Mouse (Mus musculus) C2C12 (cell line): ENCODE data around the gene Ift74. TPM values are rescaled to one million over a fixed set of nuclear protein-coding genes. Genes with fewer than 3 reads are reported as not detected.

Experiments
- H3K27me3 ChIP-seq: one replicate; pipeline ENCODE4 v1.6.1; 2011; ENCODE audit not compliant: control insufficient read depth, insufficient read depth, insufficient read length
- H3K36me3 ChIP-seq: one replicate; pipeline ENCODE4 v1.6.1; 2011; ENCODE audit not compliant: control insufficient read depth, insufficient read depth
- H3K4me3 ChIP-seq: one replicate; pipeline ENCODE4 v1.5.1; 2011; ENCODE audit warnings: mild to moderate bottlenecking, control low read depth; ENCODE audit not compliant: poor library complexity, insufficient read depth, severe bottlenecking
- H3K79me2 ChIP-seq: one replicate; pipeline ENCODE4 v1.6.1; 2011; ENCODE audit not compliant: control insufficient read depth, insufficient read depth
- H3K79me3 ChIP-seq: one replicate; pipeline ENCODE4 v1.6.1; 2011; ENCODE audit warnings: low read depth, control low read depth
- H3ac ChIP-seq: one replicate; pipeline ENCODE3; 2011; ENCODE audit warnings: low read depth; ENCODE audit not compliant: control insufficient read depth, insufficient read length
- CEBPB ChIP-seq: IDR thresholded peaks from one replicate; pipeline ENCODE4 v1.6.1; 2011; ENCODE audit warnings: low read depth, mild to moderate bottlenecking, control low read depth, moderate library complexity
- CTCF ChIP-seq: IDR thresholded peaks from one replicate; pipeline ENCODE4 v1.5.1; 2011; ENCODE audit not compliant: control insufficient read depth, insufficient read depth, insufficient read length
- FOSL1 ChIP-seq: IDR thresholded peaks from one replicate; pipeline ENCODE4 v1.8.0; 2011; ENCODE audit warnings: mild to moderate bottlenecking, low read length; ENCODE audit not compliant: poor library complexity, insufficient read depth, severe bottlenecking
- MAX ChIP-seq: IDR thresholded peaks from one replicate; pipeline ENCODE4 v1.6.1; 2011; ENCODE audit warnings: mild to moderate bottlenecking, control low read depth
- MYOD1 ChIP-seq: IDR thresholded peaks from one replicate; pipeline ENCODE4 v1.6.1; 2011; ENCODE audit warnings: low read depth; ENCODE audit not compliant: control insufficient read depth, insufficient read length
- MYOG ChIP-seq: IDR thresholded peaks from one replicate; pipeline ENCODE4 v1.6.1; 2011; ENCODE audit not compliant: control insufficient read depth, insufficient read length; ENCODE audit errors: extremely low read depth
- USF1 ChIP-seq: IDR thresholded peaks from one replicate; pipeline ENCODE4 v1.6.1; 2011; ENCODE audit warnings: low read depth, mild to moderate bottlenecking, control low read depth, moderate library complexity
- long read RNA-seq, 2 experiments: library from polyadenylated mRNA; unstranded; transcript quantifications; one replicate each; pipeline ENCODE4 v2.0.0; 2019 to 2020
- polyA plus RNA-seq: library from polyadenylated mRNA; unstranded; fragments of >200 nt; fragmentation: generic; extraction: Trizol; gene quantifications from one replicate; pipeline ENCODE4 v1.2.1, GENCODE M21; 2012; ENCODE audit warnings: missing spikeins

Ift74 gene
- 9.1 TPM for polyA plus RNA-seq
- long read RNA-seq, experiment 1, transcript Ift74-201 (20 exons, 2,139 nt), result major isoform, 19 of 43 reads
- long read RNA-seq, experiment 1, partial matches to known transcripts, result 17 of 43 reads
- long read RNA-seq, experiment 1, other reads (novel, unspliced or antisense), result 7 of 43 reads
- long read RNA-seq, experiment 2, transcript Ift74-201 (20 exons, 2,139 nt), result major isoform, 22 of 41 reads
- long read RNA-seq, experiment 2, partial matches to known transcripts, result 18 of 41 reads
- long read RNA-seq, experiment 2, other reads (novel, unspliced or antisense), result 1 of 41 reads

DNA sequence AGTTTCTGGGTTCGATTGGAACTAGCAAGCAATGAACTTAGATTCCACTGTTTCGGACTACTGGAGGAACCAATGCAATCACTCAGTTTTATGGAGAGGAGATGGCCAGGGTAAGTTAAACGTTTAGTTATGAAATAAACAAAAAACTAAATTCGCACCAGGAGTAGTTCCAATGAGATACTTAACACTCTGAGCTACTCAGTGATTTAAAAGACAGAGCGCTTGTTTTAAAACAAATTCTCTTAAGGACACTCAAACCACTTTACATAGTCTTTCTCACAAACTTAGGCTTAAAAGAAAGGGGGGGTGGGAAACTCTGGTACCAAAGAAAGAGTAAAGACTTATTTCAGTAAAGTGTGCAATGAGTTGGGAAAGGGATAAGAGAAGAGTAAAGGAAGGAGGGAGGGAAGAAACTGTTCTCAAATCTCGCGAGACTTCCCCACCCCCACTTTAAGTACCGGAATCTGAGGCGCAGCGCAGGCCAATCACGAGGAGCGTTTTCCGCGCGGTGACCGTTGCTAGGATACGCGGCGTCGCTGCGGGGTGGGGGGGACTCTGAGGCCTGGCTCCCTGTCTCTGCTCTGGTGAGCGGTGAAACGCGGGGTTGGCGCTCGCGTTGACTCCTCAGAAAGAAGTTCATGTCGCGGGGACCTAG, at the start of gene Ift74:
TSS of gene Ift74 (plus strand) at position 520 of the 655 bp plus-strand sequence.
- Histone ChIP-seq H3K36me3 (peaks cover 4% of the 10 kb centered on the region), H3K27me3 (no peaks in the 10 kb centered on the region), H3K79me3 (peaks cover 23% of the 10 kb centered on the region), H3K4me3 (peak within 1 kb of the TSS; percentile 89), H3ac (peak within 1 kb of the TSS; percentile 78), H3K79me2 (peaks cover 37% of the 10 kb centered on the region)
- TF ChIP-seq USF1, result no peak
- TF ChIP-seq MAX, result peak; percentile 25

DNA sequence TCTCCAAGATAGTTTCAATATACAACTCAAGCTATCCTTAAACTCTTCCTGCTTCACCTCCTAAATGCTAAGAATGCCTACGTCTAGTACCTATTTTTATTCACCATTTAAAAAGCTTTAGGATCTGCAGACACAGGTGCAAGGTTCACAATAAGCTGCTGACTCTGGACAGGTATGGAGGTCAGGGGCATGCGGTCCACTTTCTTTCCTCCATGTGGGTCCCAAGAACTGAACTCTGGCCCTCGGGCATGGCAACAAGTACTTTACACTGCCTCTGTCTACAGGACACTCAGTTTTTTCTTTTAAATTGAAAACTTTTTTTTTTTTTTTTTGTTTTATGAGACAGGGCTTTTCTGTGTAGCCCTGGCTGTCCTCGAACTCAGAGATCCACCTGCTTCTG, 41.6 kb upstream of the Ift74 start:
- H3ac ChIP-seq, result no peak overlapping the region
- H3K4me3 ChIP-seq, result no peak overlapping the region
- H3K36me3 ChIP-seq, result peaks cover 72% of the 10 kb centered on the region
- H3K27me3 ChIP-seq, result no peaks in the 10 kb centered on the region
- no peak for TF ChIP-seq USF1
- TF ChIP-seq MAX, result no peak
- TF ChIP-seq FOSL1, result no peak
- TF ChIP-seq CTCF, result no peak
- no peak for TF ChIP-seq CEBPB
- TF ChIP-seq MYOG, result no peak
- TF ChIP-seq MYOD1, result no peak
- no peaks in the 10 kb centered on the region for H3K79me3 ChIP-seq
- H3K79me2 ChIP-seq, result no peaks in the 10 kb centered on the region

DNA sequence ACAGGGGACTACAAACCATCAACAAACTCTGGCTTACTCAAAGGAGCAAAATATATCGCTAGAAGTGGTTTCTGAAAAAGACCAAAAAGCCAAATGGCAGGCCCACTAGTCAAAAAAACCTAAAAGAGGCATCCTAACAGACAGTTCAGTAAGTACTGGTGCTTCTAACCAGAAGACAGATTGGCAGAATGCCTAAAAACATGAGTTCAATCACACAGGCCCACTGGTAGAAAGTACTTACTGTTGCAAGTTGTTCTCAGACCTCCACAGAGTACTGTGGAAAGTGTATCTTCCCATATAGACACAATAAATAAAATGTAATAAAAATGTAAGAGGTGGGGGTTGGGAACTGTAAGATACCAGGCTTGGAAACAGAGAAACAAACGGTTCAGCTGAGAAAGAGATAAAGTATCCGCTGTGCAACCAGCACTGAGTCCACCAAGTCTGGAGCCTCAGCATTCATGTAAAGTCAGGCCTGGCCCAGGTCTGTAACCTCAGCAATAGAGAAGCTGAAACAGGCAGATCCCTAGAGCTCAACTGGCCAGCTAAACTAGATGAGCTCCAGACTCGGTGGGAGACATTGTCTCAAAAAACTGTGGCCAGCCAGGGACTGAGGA, 22.4 kb upstream of the Ift74 start:
- Histone ChIP-seq H3K79me2 (peaks cover 99% of the 10 kb centered on the region), H3K79me3 (peaks cover 84% of the 10 kb centered on the region), H3K36me3 (peaks cover 13% of the 10 kb centered on the region), H3K4me3 (no peak overlapping the region), H3K27me3 (no peaks in the 10 kb centered on the region), H3ac (no peak overlapping the region)
- no peak for TF ChIP-seq MYOG
- TF ChIP-seq MYOD1, result no peak
- no peak for TF ChIP-seq CEBPB
- TF ChIP-seq CTCF, result no peak
- TF ChIP-seq MAX, result no peak
- no peak for TF ChIP-seq FOSL1
- no peak for TF ChIP-seq USF1

DNA sequence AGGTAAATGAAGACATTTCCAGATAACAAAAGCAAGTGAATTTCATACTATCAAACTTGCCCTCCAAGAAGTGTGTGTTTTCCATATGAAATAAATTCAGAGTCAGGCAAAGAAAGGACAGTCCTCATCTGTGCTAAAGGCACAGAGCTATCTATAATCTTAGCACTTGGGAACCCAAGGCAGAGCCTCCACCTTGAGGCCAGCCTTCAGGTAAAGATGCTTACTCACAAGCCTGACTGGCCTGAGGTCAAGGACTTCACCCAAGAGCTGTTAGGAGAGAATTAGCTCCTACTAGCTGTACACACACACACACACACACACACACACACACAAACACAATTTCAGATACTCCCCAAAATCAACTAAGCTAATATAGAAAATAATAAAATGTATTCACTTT, 21.6 kb upstream of the Ift74 start:
- H3ac ChIP-seq, result no peak overlapping the region
- H3K36me3 ChIP-seq, result peaks cover 10% of the 10 kb centered on the region
- H3K4me3 ChIP-seq, result no peak overlapping the region
- no peak for TF ChIP-seq USF1
- TF ChIP-seq MAX, result no peak
- TF ChIP-seq CEBPB, result no peak
- no peak for TF ChIP-seq FOSL1
- TF ChIP-seq MYOG, result no peak
- no peak for TF ChIP-seq CTCF
- no peak for TF ChIP-seq MYOD1
- peaks cover 87% of the 10 kb centered on the region for H3K79me3 ChIP-seq
- H3K27me3 ChIP-seq, result no peaks in the 10 kb centered on the region
- H3K79me2 ChIP-seq, result peaks cover 97% of the 10 kb centered on the region

DNA sequence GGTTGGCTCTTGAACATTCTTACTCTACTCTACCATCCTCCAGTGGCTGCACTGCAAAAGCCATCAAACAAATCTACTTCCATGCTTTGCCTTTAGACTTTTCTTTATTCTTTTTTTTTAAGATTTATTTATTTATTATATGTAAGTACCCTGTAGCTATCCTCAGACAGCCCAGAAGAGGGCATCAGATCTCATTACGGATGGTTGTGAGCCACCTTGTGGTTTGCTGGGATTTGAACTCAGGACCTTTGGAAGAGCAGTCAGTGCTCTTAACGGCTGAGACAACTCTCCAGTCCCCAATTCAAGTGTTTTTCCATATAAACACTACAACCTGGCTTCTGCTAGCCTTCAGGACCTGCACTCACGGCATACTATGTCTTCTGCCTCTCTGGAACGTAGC, 12.9 kb upstream of the Ift74 start:
- no peak overlapping the region for H3K4me3 ChIP-seq

More for the DNA sequence above, 12.9 kb upstream of the Ift74 start:
- peaks cover 75% of the 10 kb centered on the region for H3K79me2 ChIP-seq
- no peak overlapping the region for H3ac ChIP-seq
- TF ChIP-seq CEBPB, result no peak
- TF ChIP-seq MAX, result no peak
- no peak for TF ChIP-seq CTCF
- no peak for TF ChIP-seq MYOG
- TF ChIP-seq USF1, result no peak
- no peak for TF ChIP-seq FOSL1
- TF ChIP-seq MYOD1, result no peak
- no peaks in the 10 kb centered on the region for H3K27me3 ChIP-seq
- H3K36me3 ChIP-seq, result peaks cover 12% of the 10 kb centered on the region
- H3K79me3 ChIP-seq, result peaks cover 58% of the 10 kb centered on the region
